Mouse (Mus musculus) right cerebral cortex, postnatal 14 days (tissue): Measurements from ENCODE around the gene Agbl4.

ENCODE experiments used
- DNase-seq: peaks from one replicate; pipeline ENCODE4 v3.0.0; 2022

Agbl4 gene

DNA sequence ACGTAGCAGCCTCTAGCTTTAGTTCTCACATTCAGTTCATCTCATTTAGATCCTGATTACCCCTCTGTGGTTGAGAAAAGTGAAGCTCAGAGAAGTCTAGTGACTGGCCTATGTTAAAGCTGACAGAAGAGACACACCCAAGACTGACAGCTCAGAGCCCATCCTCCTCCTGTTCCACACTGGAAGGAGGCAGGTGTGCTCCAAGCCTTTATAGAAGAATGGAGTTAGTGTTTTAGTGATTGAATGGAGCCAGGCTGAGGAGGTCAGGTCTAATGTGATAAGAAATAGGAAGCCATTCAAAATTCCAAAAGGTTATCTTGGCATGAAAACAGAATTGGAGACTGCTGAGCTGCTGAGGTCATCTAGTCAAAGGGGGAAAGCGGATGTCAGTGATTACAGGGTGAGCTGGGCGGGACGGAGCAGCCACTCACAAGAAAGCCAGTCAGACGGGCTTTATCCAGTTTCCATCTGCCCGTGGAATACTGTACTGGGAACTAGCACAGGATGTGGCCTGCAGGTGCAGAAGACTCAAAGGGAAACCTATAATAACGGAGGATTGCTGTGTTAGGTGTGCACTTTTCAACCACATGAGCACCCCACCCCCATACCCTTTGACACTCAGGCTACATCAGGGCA is 1053.9 kb downstream of the Agbl4 start:
- no peak for DNase-seq

GRCm38 (mm10) chr4:111452192-111452591 is 1054.7 kb downstream of the Agbl4 start:
- DNase-seq, result no peak

DNA sequence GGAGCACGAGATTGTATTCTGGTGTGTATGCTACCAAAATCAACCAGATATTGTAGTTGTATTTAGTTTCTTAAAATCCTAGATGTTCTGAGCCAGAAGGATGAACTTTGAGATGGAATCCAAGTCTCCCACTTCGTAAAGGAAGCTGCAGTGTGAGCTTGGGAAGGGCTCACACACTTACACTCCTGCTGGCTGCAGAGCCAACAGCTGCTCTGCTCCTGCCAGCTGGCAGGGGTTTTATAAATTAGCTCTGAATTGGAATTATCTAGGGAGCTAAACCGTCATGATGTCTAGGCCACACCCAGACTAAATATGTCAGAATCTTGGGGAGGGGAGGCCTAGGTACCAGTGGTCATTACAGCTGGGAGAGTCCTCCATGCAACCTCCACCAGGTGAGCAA is 1055.8 kb downstream of the Agbl4 start:
- no peak for DNase-seq

GRCm38 (mm10) chr4:111455621-111456020 is 1058.2 kb downstream of the Agbl4 start:
- DNase-seq, result no peak

GRCm38 (mm10) chr4:111457568-111457967 is 1060.1 kb downstream of the Agbl4 start:
- no peak for DNase-seq

DNA sequence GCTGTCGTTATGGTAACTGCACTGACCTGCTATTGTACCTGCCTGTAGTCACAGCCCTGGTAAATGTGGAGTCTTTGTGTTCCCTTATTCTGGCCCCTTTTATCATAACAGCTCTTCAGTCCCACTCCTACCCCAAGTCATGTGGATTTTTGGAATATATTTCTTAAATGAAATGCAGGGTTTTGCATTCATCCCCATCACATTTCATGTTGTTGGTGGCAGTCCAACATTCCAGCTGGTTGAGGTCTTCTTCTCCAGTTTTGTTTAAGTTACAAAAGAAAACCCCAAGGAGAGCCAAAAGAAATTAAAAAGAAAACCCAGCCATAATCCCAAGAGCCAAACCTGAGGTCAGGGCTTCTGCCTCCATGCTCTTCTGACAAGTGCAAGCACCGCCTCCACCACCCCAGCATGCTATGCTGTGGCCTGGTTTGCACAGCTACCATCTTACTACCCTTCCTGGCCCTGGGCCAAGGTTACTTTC is 1069.9 kb downstream of the Agbl4 start:
- no peak for DNase-seq

DNA sequence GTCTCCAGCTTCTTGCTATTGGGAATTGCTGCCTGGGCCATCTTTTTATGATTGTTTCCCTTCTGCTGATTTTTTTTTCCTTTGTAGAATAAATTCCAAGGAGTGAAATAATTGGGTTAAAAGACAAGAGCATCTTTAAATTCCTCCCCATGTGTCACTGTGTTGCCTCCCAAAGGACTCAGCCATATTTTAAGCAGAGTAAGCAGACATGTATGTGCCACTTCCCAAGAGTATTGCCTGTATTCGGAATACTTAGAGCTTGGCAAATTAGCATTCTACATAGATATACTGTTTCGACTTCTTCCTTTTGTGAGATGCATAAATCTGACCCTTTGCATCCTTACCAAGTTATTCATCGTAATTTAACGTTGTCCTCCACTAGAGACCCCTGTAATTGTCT is 1070.3 kb downstream of the Agbl4 start:
- no peak for DNase-seq

GRCm38 (mm10) chr4:111469847-111470246 is 1072.4 kb downstream of the Agbl4 start:
- DNase-seq, result no peak

DNA sequence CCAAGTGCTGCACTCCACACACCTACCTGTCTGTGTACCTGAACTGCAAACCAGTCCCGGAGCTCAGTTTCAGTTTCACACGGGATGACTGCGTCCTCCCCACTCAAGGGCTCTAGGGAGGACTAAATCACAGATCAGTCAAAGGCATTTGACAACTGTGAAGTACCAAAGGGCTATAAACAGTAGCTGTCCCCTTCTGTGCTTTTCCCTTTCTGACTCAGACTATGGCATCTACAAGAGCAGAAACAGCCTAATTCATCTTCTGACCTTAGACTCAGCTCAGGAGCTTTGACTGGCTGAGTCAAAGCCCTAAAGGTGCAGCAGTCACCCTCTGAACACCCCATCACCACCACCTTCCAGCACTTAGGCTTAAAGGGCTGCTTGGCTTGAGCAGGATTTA is 1074.3 kb downstream of the Agbl4 start:
- DNase-seq, result no peak

DNA sequence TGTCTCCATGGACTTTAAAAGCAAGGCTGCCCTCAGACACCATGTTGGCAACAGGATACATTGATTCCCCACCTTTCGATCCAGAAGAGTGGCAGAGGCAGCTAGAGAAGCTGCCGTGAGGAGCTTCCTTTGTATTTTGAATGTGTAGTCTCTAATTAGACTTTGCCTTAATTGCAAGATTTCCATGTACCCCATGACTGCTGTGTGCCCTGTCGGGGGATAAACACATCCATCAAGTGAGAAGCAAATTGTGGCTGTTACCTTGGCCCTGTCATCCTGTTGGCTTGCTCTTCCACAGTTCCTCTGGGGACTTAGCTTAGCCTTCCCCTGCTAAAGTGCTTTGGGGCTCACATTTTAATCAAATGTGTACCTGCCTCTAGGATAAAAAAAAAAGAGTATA is 1075.0 kb downstream of the Agbl4 start:
- DNase-seq, result no peak

- no peak for DNase-seq
These were observed 1075.6 kb downstream of the Agbl4 start for GRCm38 (mm10) chr4:111473014-111473413.

DNA sequence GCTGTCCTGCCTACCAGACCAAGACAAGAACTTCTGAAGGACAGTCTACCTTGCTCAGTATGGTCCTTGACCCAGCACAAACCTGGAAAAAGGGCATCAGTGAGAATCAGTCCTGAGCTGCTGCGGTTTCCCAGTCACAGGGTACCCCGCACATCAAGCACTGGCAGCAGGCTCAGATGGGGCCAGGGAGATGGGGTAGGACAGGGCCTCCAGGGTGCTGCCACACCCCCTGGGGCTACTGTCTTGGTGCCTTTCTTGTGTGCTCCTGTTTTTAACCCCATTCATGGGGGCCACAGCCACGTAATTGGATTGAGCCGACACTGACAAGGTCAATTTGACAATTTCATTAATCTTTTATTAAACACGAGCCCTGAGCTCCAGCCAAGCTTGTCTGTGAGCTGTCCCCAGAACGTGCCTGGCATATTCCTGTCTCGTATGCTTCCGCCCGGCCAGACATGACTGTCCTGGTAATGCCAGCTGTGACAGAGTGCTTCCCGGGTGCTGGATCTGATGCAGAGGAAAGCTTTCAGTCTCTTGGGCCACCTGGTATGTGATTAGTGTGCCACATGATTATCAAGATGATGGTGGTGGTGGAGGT is 1078.0 kb downstream of the Agbl4 start:
- DNase-seq, result no peak

DNA sequence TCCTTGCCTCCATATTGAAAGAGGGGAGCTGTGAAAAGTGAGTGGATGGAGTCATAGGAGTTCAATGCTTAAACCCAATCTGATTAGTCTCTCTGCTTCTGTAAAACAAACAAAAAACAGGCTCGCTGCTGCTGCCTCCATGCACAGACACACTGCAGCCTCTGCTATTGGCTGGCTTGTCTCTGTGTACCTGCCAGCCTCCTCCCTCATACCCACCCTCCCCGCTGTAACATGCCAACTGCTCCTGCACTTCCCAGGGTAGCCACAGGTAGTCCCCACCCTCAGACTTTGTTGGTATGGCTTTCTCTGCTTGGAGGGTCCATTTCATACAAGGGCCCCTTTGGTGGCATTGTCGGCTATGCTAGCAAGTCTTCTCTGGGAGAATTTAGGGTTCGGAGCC is 1080.0 kb downstream of the Agbl4 start:
- no peak for DNase-seq

DNA sequence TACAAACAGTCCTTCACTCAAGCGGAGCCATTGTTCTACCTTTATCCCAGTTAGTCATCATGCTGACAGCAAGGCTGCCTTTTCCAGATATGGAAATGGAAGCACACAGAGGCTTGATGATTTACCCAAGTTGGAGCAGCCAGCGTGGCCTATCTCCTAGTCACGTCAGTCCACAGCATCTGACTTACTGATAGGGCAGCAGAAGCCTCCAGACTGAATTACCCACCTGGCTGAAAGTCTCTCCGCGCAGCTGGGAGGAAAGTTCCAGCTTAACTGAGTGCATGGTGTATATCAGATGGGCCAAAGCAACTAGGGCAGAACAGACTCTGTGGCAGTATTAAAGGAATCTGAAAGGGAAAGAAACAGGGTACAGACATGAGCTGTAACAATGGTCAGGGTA is 1086.0 kb downstream of the Agbl4 start:
- DNase-seq, result no peak

DNA sequence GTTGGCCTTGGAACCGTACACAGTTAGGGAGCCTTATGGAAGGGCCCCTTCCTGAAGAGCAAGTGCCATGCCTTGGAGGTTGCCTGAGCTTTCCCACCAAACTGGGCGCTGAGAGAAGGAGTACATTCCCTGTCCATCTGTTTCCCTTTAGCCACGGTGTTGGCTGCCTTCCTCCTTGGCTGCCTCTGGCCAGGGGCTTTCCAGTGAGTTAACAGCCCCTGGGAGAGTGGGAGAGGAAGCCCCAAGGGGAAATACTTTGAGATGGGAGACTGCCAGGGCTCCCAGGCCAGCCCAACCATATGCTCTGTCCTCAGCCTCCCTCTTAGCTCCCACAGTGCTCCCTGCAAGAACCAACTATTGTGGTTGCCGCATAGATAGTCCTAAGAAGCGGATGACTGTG is 1087.7 kb downstream of the Agbl4 start:
- no peak for DNase-seq

- DNase-seq, result no peak
These were observed 1088.7 kb downstream of the Agbl4 start for GRCm38 (mm10) chr4:111486187-111486586.

GRCm38 (mm10) chr4:111487233-111487843 is 1089.9 kb downstream of the Agbl4 start:
- DNase-seq, result no peak

- DNase-seq, result no peak
These were observed 1096.4 kb downstream of the Agbl4 start for GRCm38 (mm10) chr4:111493750-111494404.

DNA sequence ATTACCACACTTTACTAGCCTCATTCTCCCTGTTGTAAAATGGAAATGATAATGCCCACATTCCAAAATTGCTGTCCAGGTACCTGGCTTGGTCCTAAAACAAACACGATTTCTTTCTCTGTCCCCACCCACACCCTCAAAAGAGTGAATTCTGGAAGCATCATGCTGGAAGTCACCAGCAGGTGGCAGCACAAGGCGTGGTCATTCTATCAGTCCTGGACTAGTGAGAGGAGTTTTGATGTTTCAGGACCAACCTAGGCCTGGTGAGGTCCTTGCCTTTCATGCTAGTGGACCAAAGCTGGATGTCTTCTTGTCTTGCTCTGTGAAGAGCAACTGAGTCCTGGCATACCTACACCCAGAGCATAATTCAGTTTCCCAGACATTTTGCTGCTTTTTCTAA is 1098.5 kb downstream of the Agbl4 start:
- peak; percentile 83 for DNase-seq

- DNase-seq, result peak; percentile 59
These were observed 1101.3 kb downstream of the Agbl4 start for GRCm38 (mm10) chr4:111498751-111499150.

DNA sequence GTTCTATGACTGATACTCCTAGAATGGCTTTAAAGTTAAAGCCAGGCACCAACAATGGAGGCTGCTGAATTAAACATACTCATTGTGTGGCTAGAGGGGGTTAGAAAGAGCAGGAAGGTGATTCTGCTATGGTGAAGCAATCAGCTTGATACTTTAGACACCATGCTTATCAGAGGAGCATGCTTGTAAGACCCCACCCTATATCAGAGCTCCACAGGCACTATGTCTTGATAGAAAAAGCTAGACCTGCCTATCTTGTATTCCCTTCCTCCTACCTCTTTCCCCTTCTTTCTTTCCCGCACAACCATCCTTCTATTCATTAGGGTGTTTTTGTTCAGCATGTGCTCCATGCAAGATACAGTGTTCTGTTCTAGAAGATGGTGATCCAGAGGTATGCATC is 1104.0 kb downstream of the Agbl4 start:
- DNase-seq, result no peak

DNA sequence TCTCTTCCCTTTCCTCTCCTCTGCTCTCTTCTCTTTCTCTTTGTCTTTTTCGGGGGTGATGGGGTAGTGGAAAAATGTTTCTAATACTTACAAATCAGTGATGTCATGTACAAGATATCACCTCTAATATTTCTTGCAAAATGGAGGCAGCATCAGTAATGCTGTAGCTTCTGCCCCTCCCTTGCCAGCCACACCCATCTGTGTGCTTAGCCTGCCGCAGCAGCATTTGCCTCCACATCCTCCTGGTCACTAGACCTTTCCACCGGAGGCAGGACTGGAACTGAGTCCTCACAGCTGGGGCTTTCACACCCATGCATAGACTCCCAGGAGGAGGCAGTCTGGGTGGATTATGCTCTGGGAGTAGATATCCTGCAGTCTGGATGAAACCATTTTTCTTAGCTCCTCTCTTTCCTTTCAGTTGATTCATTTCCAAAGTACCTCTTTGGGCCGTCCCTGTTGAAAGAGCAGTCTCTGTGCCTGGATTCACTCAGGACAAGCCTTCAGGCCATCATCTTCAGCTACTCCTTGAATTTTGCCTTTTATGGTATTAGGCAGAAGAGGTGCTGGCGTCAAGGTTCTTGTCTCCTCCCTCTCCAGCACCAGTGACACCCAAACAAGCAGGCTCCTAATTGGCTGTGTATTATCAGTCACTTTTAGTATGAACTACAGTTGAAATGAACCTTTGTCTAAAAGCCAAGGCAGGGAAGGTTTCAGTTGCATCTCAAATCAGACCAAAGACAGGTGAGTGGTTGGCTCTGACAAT is 1105.7 kb downstream of the Agbl4 start:
- no peak for DNase-seq

- no peak for DNase-seq
These were observed 1107.5 kb downstream of the Agbl4 start for GRCm38 (mm10) chr4:111504952-111505351.
